Mouse (Mus musculus) cerebellum, postnatal 10 days (tissue): ENCODE data around the gene Nudt4.

Experiments
- DNase-seq, 2 experiments: peaks; one replicate each; pipeline ENCODE4 v3.0.0; 2021; ENCODE audit warnings: mixed read lengths in 2 of 2

The Nudt4 gene

DNA sequence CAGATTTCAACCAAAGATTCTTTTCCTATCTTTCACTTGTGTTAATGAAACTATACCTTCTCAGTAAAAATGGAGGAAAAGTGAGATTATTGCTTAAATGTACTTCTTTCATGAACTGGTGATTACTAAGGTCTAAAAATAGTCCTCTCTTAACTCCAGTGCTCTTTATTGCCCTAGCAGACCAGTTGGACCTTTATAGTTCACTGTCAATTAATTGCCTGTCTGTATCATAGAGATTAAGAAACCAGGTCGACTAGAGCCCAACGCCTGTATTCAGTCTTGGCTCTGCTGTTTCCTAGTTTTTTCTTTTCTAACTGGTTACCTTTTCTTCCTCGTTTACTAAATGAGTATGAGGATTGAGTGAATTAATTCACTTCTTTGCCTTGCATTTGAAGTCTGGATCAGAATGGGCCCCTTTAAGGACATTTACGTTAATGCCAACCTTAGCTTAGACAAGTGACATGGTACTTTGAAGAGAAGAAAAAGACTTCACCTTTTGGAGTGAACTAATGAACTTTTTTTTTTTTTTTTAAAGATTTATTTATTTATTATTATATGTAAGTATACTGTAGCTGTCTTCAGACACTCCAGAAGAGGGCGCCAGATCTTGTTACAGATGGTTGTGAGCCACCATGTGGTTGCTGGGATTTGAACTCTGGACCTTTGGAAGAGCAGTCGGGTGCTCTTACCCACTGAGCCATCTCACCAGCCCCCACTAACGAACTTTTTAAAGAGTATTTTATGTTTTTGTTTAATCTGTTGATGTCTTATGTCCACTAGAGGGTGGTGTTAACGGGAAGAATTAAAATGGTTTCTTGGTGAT, 28.3 kb downstream of the Nudt4 start:
- no peak for DNase-seq

DNA sequence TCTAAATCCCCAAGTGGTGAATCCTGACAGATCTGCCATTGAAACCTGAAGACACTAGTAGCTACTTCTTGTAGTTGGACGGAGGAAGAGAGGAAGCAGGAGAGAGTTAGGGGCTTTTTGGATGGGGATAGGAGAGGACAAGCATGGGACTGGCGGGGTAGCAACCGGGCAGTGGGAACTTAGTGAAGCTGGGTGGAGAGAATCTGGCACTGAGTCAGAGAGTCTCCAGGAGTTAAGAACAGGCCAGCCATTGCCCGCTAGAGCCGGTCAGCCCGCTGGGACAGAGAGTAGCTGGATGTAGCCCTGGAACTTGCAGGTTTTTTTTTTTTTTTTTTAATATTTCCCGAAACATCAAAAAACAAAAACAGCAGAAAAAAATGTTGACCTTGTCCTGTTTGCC, 30.6 kb downstream of the Nudt4 start:
- DNase-seq = no peak

DNA sequence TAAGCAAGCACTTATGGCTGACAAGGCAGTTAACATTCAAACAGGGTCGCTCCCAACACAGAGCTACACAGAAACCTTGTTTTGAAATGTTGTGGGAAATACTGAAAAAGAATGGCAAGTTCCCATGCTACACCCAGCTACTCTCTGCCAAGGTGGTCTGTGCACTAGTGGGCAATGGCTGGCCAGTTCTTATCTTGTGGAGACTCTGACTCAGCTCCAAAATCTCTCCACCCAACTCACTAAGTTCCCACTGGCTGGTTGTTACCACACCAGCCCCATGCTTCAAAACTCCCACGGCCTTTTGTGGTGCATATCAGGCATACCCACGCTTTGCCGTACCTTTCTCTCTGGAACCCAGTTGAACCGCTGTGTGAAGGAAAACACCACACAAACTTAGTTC, 31.0 kb downstream of the Nudt4 start:
- no peak for DNase-seq

DNA sequence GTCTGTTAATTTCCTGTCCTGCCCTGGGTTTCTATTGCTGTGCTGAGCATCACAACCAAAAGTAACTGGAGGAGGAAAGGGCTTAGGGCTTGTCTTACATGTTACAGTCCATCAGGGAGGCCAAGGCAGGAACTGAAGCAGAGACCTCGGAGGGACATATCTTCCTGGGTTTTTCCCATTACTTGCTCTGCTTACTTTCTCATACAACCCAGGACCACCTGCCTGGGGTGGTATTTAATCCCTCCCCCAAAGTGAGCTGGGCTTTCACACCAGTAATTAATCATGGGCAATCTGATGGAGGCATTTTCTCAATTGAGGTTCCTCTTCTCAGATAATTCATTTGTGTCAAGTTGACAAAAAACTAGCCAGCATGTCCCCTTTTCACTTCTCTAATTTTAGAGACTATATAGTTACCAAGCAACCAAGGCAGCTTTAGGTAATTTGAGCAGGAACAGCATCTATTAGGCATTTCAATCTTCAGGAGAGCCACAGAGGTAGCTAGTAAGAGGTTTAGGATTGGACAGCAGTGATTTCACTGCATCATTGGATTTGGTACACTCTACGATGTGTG, 33.3 kb downstream of the Nudt4 start:
- DNase-seq = no peak

DNA sequence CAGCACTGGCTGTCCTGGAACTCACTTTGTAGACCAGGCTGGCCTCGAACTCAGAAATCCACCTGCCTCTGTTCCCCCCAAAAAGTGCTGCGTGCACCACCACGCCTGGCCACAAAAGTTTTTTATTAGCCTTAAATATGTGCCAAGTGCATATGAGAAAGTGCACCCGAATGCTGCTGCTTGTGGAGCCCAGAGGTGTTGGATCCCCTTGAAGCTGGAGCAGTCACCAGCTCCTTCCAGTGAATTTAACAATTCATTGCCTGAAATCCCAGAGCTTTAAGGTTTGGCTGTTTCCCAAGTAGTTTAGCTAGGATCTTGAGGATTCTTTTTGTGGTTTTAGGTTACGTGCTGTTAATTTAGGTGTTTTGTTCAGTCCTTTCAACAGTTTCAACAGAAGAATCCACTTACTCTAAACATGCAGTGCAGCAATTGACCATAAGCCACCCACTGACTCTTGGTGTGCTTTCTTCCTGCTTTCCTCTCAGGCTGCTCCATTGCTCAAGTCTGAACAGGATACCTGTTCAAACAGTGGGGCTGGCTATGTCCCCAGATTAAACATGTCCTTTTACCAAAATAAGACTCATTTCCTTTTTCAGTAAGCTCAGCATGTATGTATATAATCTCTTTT, 37.3 kb downstream of the Nudt4 start:
- no peak for DNase-seq

DNA sequence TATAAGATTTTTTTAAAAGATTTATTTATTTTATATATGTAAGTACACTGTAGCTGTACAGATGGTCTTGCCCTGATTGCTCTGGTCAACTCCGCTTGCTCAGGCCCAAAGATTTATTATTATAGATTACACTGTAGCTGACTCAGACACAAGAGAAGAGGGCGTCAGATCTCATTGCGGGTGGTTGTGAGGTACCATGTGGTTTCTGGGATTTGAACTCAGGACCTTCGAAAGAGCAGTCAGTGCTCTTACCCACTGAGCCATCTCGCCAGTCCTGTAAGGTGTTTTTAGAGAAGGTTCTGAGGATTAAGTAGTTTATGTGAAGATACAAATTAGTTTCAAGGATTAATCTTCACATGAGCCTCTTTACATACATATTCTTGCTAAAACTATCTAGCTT, 38.1 kb downstream of the Nudt4 start:
- DNase-seq = no peak

DNA sequence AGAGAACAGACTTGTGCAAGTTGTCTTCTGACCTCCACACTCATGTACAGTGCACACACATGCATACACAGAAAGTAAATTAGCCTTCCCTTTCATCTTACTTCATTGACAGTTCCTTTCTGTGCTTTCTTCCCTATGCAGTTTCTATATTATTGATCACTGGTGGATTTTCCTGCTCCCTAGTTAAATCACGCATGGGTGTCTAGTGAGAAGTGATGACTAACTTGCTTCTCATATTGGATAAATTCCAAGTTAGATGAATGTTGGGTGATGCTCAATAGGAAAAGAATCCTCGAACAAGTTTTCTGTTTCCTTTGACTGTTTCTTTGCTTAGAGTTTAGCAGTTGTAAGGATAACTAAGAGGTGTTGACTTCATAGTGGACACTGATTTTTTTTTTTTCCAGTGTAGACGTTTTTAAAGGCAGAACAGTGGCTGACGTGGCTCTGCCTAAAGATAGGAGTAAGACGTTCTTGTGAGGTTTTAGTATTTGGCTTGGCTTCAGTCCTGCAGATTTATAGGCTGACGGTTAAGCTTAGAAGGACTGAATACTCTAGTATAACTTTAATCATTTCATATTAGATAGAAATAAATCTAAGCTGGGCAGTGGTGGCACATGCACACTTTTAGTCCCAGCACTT, 38.8 kb downstream of the Nudt4 start:
- DNase-seq = no peak

DNA sequence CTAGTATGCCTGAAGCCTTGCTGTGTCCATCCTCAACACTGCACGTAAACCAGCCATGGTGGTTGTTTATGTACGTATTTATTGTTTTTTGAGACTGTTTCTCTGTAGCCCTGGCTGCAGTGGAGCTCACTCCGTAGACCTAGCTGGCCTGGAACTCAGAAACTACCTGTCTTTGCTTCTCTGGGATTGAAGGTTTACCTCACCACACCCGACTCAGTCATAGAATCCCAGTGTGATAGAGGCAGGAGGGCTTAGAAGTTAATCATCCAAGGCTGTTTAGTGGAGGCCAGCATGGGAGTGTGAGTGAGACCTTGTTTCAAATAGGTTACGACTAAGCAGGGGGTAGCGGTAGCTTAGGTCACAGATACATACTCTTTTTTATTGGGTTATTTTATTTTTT, 46.3 kb downstream of the Nudt4 start:
- no peak for DNase-seq

DNA sequence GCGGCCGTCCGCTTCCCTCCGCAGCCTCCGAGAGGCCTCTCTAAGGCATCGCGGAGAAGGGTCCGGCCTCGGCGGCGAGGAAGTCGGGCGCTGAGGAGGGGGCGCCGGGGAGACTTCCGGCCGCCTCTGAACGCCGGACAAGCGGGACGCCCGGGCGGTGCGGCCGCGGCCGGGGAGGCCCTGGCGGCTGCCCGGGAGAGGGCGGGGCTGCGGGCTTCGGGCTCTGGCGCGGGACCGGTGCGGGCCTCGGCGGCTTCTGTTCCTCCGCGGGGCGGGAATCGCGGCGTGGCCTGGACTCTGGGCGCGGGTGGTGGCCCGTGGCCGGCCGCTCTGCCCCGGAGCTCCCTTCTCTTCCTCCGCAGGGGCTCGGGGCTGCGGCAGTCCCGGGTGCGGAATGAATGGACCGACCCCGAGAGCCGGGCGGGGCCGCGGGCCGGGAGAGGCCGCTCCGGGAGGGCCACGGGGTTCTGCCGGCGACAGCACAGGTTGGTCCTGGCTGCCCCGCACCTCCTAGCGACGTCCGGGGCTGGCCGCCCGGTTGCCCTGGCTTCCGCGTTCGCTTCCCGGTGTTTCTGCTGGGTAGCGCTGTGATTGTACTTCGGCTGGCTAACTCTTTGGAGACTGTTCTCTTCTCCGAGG, 48.5 kb downstream of the Nudt4 start:
- DNase-seq = peak in 1 of 2 experiments; percentile 78

DNA sequence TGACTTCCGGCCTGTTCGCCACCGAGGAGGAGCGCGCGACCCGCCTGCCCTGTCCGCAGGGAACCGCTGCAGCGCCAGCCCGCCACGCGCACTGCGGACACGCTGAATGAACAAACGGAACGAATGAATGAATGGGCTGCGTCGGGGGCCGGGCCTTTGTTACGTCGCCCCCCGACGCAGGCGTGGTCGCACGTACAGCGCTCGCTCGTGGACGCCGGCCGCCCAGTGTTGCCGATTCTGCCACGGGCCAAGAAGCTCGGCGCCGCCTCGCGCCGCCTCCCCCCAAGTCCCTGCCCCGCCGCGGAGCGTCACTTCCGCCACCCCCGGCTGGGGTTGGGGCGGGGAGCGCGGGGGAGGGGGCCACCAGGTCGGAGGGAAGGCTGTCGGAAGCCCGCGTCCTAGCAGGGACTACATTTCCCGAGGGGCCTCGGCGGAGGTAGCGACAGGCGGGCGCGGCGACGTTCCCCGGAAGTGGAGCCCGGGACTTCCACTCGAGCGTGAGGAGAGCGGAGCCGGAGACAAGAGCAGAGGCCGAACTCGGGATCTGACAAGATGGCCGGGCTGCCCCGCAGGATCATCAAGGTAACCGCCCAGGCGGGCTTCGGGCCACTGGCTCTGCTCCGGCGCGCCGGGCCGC, 49.2 kb downstream of the Nudt4 start, which contains the start of gene Ube2n:
Ube2n (plus strand) TSS at position 490 of the 637 bp plus-strand sequence.
- peak; percentile 99 to 100 for DNase-seq

DNA sequence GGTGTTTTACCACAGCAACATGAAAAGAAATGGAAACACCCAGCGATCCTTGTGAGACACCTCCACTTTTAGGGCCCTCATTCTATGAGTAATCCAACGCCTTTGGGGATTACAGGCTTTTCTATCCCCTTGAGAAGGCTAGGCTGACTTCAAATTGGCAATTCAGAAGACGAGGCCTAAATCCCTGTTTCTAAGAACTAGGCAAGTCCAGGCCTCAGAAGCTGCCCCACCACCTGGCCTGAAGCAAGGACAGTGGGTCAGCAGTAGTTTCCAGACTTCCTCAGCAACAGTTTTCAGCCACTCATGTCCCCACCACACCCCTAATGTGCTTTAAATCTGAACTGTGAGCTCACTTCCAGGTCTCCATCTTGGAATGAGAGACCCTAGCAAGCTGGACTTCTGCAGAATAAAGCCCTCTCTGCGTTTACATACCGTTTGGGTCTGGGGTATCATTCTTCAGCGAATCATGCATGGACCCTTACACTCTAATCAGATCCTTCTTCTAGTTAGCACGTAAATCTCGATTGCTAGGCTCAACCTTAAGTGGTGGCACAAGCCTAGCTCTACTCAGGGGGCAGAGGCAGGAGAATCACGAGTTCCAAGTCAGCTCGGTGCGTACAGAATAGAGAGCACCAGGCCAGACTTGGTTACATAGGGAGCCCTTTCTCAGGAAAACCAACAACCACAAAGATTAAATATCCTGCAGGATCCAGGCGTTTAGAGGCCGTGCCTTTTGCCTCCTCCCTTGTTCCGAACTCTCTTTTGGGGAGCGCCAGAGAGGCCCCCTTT, 50.0 kb downstream of the Nudt4 start:
- DNase-seq = peak in 1 of 2 experiments; percentile 11

DNA sequence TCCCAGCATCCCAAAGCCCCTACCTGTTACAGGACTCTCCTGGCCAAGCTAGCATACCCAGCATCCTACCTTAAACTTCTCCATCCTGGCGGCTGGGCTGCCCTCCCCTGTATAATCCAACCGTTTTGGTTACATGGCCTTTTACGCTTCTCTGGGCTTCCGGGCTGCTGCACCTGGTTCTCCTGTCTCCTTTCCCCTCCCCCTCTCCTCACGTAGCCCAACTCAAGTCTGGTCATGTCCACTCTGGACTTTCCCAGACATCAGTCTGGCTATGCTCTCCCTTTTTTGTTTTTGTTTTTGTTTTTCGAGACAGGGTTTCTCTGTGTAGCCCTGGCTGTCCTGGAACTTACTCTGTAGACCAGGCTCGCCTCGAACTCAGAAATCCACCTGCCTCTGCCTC, 51.3 kb downstream of the Nudt4 start:
- DNase-seq = no peak

DNA sequence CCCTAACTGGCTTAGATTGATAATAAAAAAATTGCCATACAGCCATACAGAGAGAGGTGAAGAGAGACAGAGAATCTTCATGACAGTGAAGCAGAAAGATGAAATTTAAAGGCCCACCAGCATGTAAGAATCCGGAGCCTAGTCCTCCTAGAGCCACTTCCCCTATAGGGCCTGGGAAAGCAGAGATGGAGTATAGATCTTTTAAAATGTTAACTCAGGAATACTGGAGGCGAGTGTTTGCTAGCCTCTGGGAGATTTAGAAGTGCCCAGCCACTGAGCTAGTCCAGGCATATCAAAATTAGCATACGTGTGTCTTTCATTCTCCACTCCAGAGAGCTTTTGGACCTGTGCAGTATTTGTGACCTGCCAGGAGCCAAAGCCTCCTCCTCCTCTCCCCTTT, 54.7 kb downstream of the Nudt4 start:
- DNase-seq = no peak

DNA sequence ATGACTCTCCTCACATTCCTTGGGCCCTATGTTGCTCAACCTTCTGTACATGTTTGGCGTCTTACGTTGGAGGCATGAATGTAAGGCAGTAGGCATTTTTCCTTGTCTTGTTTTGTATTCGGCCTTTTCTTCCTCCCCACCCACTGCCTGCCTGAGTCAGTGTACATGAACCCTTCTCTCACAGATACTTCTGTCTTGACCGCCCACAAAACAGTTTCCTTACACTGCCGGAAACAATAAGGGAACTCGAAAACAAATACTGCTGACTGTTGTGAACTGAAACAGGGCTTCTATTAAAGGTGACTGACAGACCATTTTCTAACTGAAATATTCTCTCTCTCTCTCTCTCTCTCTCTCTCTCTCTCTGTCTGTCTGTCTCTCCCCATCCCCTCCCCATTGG, 55.2 kb downstream of the Nudt4 start:
- no peak for DNase-seq

DNA sequence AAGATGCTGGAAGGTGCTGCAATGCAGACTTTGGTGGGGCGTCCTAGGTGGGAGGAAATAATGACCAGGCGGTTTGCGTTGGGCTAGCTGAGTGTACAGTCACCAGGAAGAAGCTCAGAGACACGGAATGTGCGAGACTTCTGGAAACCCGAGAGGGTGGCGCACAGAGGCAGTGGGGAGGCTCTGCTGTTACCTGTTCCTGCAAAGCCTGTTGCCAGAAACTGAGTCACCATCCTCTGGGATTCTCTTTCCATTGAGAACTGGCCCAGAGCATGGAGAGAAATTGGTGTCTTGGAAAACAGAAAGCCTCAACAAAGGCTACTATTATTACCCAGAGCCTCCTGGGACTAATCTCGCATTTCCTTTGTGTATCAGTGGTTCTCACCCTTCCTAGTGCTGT, 55.8 kb downstream of the Nudt4 start:
- no peak for DNase-seq

DNA sequence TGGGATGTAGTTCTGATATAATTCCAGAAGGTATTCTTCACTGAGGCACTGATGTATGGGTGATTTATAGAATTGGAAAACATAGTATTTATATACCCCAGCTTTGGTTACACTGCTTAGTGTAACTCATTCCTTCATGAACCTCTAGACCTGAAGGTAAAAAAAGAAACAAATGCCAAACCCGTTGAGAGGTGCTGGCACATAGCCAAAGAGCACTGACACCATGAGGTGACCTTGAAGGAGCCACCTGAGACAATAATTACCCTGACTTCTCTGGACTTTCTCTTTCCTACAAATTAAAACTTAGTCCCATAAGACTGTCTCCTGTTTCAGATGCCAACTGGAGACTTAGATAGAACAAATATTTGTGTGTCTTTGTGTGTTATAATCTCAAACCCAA, 59.6 kb downstream of the Nudt4 start:
- no peak for DNase-seq

DNA sequence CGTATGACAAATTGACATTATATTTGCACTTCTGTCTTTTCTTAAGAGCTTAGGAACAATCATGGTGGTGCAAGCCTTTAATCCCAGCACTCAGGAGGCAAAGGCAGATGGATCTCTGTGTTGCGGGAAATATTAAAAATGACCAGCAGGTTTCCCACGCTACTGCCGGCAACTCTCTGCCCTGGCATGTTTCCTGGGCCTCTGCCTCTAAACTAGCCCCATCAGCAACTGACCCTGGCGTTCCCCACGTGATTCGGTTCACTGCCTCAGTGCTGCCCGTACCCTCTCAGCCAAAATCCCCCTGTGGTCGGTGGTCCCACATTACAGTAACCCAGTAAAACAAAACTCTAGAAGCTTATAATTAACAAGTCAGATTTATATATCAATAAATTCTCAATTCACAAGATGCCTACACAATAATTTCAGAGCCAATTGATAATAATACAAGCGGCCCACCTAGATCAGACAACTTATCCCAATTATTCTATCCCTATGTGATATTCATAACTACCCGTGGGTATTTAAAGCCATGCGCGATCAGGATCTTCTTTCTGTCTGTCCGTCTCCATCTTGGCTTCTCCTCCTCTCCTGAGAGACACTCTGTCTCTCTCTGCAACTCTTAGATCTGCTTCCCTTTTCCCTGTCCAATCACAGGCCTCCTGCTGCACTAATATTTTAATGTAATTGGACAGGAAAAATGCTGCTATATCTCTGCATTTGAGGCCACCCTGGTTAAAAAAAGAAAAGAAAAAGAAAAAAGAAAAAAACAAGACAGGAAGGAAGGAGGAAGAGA, 60.3 kb downstream of the Nudt4 start:
- DNase-seq = no peak

DNA sequence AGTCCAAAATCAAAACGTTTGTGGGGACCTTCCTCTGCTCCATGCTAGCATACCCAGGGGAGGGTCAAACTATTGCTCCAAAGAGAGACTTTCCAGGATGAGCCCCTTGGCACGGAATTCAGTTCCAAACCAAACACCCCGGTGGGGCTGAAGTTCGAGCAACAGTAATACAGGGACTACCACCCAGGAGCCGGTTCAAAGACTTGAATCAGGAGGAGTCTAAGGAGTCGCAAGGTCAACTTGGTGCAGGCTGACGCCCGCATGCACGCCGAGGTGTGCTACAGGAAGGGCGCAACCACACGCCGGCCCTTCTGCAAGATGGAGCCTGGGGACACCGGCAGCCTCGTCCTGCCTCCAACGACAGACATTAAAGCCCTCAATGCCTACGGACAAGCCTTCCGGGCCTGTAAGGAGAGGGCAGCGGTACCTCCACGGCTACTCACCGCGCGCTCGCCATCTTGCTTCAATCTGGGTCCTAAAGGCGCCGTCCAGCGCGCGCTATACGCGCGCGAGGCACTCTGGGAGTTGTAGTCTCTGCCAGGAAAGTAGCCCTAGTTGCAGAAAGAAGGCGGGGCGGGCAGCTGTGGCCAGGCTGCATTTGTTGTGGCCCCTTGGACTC, 62.4 kb downstream of the Nudt4 start, which contains the start of gene Mrpl42:
Mrpl42 (minus strand) TSS at position 478 of the 619 bp plus-strand sequence.
- peak; percentile 92 to 96 for DNase-seq

DNA sequence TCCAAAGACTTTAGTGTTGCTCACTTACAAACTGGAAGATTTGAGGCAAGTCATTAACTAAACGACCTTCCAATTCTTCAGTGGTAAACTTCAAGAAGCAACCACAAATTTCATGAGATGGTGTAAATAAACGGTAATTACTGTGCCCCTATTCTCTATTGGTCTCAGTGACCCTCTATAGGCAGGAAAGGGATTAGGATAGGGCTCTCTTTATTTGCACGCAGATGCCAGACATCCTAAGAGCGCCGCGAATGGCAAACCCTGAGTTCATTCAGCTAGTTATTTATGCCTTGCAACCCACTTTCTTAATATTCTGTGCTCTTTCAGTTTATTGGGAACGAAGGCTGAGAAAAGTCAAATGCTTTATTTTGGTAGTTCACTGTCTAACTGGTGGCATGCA, 62.9 kb downstream of the Nudt4 start:
- no peak for DNase-seq
